Mouse (Mus musculus) heart, postnatal 0 days (tissue): ENCODE data around the gene Klf3.

Source experiments
- CTCF ChIP-seq: IDR thresholded peaks from 2 replicates; pipeline ENCODE4 v1.5.1; 2016; ENCODE audit warnings: antibody characterized with exemption, control low read depth, low read depth
- EP300 ChIP-seq: IDR thresholded peaks from 2 replicates; pipeline ENCODE4 v1.6.1; 2016; ENCODE audit warnings: antibody characterized with exemption, low read depth

- TF ChIP-seq CTCF (no peak), EP300 (no peak)
Observed at GRCm38 (mm10) chr5:64806600-64806999, 3.4 kb downstream of the Klf3 start.
